Mouse (Mus musculus) cerebellum, adult (tissue): ENCODE measurements around the gene Fam162a.
"Not testable (repeated sequence)": the region's sequence is repeated elsewhere in the genome, so short reads cannot be mapped to it uniquely, and the experiment has no call there.

Experiments
- ATAC-seq: cut with Nextera tagmentation; 2 replicates; pipeline ENCODE4 v1.9.2; 2017; ENCODE audit warnings: mild to moderate bottlenecking, moderate library complexity, mixed read lengths; ENCODE audit not compliant: insufficient number of reproducible peaks, low FRiP score, low TSS enrichment

Gene Fam162a

DNA sequence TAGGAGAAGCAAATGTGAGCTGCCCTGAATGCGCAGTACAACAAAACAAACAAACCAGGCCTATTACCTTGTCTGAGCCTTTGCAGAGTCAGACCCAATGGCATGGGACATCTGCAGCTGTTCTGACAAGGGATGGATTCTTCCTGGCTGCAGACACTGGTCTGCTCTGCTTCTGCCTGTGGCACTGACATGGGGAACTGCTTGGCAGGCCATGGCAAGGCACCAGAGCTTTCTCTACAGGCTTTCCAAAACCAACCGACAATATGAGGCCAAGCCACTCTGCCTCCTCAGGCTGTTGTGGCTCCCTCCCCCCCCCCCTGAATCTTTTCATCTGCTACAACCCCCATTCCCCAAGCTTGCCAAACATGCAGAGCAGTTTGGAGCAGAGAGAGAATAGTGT lies 8.1 kb downstream of the Fam162a start:
- no peak for ATAC-seq

DNA sequence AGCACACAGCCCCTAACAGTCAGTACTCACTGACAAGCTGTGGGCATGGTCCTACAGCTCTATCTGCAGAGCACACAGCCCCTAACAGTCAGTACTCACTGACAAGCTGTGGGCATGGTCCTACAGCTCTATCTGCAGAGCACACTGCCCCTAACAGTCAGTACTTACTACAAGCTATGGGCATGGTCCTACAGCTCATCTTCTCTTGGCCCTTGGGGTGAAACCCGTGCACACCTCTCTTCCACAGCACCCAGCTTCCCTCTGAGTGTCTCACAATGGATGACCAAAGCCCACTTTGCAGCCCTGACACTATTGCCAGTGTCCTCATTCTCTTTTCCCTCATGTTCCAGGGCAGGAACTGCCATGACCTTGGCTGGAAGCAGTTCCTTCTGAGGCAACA lies 8.9 kb downstream of the Fam162a start:
- ATAC-seq: not testable (repeated sequence)

DNA sequence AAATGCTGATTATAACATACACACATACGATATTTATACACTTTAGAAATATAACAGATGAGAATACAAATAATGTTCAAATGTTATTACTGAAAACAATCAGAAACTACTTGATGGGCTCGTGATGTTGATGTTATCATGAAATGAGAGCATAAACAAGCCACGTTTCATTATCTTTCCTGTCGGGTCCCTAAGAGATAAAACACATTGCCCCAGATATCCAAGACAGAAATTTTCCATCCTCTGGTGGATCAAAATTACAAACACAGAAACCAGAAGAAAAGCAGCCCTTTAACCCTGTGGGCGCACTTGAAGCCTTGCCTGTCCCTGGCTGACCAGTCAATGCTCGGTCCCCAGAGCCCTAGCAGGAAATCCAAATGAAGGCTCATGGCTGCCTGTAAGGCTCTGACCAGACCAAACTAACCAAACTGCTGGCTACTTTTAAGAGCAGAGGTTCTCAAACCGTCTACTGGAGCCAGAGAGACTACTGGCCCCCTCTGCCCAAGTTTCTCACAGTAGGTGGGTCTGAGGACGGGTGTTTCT lies 13.4 kb downstream of the Fam162a start:
- no peak for ATAC-seq

DNA sequence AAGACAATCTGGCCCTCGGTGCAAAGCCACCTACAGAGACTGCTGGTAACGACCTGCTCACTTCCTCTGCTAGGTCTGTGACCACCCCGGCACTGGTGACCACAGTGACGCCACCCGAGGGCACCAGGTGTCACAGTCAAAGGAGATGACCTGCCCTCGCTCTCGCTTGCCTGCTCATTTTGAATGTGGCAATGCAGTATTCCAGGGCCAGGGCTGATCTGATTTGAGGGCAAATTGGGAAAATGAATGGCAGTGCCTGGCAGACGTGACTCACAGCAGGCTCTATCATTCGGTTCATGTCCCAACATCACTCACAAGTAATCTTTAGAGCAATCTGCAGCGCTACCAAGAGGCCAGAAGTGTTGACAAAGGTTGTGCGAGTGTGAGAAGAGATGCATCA lies 15.0 kb downstream of the Fam162a start:
- ATAC-seq: no peak

DNA sequence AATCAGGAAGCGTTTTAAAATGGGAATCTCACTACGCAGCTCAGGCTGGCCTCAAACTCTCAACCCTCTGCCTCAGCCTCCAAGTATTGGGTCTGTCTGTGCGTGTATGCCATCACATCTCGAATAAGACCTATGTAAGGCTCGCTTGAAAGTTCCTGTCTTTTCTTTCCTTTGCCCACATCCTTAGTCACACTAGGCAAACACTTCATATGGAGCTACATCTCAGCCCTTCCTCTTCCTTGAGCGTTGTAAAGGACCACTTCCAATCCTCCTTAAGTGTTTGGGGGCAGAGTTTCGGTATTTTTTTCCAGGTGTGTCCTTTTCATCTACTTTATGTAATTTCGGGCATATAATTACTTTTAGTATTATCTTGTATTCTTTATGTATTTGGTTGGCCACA lies 16.5 kb downstream of the Fam162a start:
- no peak for ATAC-seq

DNA sequence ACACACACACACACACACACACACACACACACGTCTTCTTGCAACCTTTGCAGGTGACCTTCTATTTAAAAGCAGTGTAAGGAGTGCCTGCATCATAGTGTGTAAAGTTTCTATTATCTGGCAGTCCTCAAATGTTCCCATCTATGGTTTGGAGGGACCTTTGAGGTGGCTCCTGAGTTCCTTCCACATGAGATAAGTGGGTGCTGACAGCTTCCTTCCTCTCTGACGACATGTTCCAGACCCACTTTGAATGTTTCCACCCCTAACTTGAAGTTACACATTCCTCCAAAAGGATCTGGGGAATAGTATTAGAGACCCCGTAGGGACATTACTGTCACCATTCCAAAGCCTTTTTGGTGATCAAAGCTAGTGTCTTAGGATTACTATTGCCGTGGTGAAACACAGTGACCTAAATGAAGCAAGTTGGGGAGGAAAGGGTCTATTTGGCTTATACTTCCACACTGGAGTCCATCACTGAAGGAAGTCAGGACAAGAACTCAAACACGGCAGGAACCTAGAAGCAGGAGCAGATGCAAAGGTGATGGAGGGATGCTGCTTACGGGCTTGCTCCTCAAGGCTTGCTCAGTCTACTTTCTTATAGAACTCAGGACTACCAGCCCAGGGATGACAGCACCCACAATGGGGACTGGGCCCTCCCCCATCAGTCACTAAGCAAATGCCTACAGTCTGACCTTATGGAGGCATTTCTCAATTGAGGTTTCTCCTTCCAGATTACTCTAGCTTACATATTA lies 17.7 kb downstream of the Fam162a start:
- ATAC-seq: no peak

DNA sequence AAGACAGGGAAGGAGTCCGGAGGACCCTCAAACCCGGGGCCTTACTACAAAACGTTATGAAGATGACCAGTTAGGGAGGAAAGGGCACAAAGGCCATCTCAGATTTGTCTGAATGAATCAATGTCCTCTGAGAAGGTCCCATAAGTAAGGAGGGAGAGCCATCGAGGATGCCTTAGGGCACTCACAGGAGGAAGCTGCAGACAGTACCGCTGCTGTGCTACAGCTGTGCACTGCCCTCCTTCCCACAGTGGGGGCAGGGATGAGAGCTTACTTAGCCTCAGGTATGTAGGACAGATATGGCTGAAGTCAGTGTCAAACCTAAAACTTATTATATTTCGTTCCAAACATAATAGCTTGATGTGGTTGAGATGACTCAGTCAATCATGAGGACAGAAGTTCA lies 19.9 kb downstream of the Fam162a start:
- ATAC-seq: no peak

DNA sequence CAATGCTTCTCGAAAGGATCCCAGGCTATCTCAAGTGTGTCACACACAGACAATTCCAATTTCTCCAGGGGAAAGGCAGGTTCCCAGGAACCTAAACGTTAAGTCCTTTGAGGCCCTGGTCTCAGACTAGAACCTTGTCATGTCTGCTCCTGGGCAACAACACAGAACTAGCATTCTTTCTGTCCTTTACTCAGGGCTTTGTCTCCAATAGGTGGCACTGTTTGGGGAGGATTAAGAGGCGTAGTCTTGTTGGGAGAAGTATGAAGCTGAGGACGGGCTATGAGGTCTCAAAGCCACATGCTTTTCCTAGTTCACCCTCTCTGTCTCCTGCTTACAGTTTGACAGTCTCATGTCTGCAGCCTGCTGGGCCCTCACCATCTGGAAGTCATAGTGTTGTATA lies 23.9 kb downstream of the Fam162a start:
- ATAC-seq: no peak

DNA sequence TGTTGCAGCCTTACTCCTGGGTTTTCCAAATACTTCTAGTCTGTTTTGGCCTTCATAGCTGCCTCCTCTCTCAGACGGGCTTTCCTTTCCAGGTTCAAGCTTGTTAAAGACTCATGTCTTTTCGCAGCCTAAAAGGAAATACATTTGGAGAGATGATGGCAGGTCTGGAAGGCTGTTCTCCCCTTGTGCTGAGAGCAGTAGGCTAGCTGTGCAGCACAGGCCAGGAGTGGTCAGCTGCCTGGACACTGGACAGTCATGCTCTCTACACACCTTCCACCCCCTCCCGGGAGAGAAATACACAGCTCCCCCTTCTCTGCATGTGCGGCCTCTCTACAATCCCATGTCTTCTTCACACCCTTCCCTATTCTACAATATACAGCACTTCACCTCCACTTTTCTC lies 27.4 kb downstream of the Fam162a start:
- ATAC-seq: no peak

DNA sequence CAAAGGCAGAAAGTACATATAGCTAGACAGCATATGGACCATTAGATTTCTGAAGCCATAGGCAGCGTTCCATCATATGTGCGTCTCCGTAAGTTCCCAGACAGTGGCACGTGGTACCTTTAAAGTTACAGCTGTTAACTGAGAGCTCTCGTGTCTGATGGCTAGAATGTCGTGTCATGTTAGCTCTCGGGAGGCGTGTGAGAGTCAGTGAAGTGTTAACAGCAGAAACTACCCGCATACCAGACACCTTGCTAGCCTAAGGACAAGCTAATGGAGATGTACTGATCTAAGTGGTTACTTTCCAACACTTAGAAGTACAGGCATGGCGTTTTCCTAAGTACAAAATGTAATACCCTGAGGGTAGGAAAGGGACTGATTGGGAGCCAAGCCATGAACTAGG lies 28.3 kb downstream of the Fam162a start:
- ATAC-seq: no peak

DNA sequence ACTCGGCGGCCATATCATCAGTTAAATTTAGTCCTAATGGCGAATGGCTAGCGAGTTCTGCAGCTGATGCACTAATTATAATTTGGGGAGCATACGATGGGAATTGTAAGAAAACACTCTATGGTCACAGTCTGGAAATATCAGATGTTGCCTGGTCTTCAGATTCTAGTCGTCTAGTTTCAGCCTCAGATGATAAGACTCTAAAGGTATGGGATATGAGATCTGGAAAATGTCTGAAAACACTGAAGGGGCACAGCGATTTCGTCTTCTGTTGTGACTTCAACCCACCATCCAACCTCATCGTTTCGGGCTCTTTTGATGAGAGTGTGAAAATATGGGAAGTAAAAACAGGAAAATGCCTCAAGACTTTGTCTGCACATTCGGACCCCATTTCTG lies 29.8 kb downstream of the Fam162a start:
- ATAC-seq: no peak

DNA sequence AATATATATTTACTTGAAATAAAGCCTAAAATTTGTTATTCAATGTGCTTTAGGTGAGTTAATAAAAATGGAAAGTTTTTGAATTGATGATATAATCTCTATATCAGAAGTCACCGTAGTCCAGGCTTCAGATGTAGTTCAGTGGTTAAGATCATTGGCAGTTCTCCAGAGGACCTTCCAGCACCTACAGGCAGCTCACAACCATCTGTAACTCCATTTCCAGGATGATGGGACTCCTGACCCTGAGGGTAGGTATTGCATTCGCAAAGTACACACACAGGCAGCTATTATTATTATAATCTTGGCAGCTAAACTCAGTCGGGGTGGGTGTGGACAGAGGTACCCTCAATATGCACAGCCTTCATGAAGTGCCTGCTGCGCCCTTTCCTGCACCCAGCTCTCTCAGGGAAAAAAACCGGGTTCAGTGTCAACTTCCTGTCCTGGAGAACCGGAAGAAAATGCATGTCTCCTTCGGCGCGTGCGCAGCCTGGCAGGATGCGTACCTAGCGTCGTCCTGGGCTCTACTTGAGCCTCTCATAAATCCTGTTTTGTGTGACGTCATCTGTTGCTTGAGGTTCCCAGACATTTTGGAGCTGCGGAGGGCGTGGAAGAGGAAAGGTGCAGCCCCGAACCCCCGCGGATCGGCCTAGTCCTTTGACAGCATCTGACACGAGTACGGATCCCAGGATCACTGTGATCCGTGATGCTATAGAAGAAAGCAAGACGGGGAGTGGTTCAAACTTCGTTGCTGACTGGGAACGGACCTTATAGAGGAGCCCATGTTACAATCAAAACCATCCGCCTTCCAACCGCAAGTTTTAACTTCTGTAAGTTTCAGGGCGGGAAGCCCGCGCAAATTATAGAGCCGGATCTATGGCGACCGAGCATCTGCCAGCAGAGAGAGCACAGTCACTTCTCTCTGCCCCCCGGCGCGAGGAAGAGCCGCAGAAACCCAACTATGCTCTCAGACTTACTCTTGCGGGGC lies 30.5 kb downstream of the Fam162a start, which contains the start of gene Wdr5b:
Gene Wdr5b (plus strand): TSS at position 551 of the 985 bp plus-strand sequence.
- peak; percentile 98 for ATAC-seq

DNA sequence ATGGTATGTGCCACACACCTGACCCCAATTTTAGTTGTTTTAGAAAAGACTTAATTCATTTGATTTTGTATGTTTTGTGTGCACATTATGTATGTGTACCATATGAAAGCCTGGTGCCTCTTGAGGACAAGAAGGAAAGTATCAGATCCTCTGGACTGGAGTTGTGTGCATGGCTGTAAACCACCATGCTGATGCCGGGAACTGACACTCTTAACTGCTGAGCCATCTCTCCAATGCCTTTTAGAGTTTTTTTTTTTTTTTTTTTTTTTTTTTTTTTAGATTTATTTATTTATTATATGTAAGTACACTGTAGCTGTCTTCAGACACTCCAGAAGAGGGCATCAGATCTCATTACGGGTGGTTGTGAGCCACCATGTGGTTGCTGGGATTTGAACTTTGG lies 43.3 kb downstream of the Fam162a start:
- ATAC-seq: not testable (repeated sequence)

DNA sequence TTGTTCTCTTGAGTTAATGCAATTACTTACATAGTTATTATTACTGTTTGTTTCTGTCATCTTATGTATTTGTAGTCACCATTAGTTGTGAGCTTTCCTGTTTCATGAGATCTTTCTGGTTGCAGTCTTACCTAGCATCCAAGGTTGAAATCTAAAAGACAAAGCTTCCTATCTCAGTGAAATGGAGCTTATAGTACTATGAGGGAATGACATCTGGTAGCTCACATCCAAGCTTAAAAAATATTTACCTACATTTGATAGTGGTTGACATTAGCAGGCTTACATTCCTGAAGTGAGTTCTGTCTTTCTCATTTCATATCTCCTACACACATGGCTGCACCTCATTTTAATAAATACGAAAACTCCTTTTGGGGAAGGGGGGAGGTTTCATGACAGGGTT lies 55.1 kb downstream of the Fam162a start:
- no peak for ATAC-seq

DNA sequence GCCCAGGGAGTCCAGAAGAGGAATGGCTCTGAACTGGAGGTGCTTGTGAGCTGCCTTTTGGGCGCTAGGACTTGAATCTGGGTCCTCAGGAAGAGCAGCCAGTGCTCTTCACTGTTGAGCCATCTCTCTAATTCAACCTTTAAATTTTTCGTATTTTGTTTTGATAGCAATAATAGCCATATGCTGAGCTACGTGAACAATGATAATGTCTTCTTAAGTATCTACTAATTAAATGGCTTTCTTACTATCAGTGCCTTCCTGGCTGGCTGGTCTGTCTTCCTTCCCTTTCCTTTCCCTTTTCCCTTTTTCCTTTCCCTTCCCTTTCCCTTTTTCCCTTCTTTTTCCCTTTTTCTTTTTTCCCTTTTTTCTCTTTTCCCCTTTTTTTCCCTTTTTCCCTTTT lies 63.0 kb downstream of the Fam162a start:
- no peak for ATAC-seq

DNA sequence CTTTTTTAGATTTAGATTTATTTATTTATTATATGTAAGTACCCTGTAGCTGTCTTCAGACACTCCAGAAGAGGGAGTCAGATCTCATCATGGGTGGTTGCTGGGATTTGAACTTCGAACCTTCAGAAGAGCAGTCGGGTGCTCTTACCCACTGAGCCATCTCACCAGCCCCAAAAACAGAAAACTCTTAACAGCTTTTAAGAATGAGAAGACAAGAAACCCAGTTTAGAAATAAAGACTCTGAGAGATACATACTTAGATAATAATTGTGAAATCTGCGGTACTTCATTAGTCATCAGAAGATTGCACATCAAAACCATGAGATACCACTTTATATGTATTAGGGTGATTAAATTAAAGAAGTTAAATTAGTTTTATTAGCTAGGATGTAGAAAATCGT lies 72.5 kb downstream of the Fam162a start:
- ATAC-seq: not testable (repeated sequence)
